Mouse (Mus musculus) stomach, adult 2 months (tissue): Measurements from ENCODE around the gene Bri3. TPM values are rescaled to one million over a fixed set of nuclear protein-coding genes. Genes with fewer than 3 reads are reported as not detected.

Experiments
- polyA plus RNA-seq: library from polyadenylated mRNA; depleted of rRNA; stranded (reverse); fragments of >200 nt; gene quantifications from 2 replicates; pipeline ENCODE4 v1.2.3, GENCODE M21; 2012; rRNA removed

The Bri3 gene
- polyA plus RNA-seq, result 162 and 333 TPM in 2 replicates

DNA sequence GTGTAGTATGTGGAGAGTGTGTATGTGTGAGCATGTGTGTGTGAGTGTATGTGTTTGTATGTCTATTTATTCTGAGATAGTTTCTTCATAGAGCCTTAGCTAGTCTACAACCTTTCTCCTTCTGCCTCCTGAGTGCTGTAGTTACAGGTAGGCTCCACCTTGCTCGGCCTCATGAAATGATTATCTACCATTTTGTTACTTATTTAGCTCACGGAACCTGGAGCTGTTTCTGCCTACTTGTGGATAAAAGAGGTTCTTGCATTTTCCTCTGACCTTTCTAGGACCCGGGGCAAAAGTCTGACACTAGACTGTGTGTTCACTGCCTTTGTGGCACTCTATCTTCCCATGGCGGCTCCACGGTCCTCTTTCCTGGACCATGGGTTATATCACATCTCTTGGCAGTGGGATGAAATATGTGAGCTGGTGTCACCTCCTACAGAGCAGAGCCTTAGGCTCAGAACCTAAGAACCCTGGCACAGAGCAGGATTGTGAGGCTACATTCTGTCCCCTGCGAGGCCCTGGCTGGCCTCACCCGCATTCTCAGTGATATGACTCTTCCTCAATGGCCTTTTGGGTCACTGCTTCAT, at the start of gene Bri3:
TSS of gene Bri3 (plus strand) at position 537 of the 587 bp plus-strand sequence.

GRCm38 (mm10) chr5:144223503-144223862, 20.8 kb upstream of the Bri3 start, which contains the start of gene Tecpr1:
Tecpr1 (minus strand) TSS chr5:144223615.

DNA sequence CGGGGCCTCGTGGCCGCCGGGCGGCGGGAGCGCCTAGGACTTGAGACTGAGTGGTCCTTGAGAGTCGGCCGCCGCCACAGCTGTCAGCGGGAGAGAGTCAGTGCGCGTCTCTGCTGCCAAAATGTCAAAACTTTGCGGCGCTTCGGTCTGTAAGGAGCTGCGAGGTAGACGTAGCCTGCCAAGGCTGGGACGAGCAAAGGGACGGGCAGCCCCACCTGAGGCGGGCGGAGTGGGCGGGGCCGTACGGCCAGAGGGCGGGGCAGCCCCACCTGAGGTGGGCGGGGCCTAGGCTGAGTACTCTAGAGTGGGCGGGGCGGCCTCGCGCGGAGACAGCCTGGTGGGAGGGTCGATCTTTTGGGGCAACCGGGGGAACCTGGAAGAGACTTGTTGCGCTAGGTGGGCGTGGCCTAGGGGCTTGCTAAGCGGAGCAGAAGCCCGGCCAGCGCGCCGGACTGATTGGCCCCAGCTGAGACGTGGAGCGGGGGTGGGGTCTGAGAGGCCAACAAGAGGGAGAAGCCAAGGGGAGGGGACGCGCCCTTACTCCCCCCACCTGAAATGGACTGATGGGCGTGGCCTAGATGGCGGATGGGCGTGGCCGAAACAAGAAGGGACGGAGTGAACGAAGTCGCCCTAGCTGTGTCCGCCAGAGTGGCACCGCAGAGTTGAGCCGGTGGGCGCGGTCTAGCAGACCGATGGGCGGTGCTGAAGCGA, 113.8 kb downstream of the Bri3 start, which contains the start of gene Baiap2l1:
TSS of gene Baiap2l1 (minus strand) at position 232 of the 711 bp plus-strand sequence.

Other genes with a start within 250 kb of the Bri3 start
- 0.85 and 2.5 TPM in 2 replicates for gene Ccz1, start 229.6 kb upstream of the Bri3 start, polyA plus RNA-seq
- gene Ocm, start 217.8 kb upstream of the Bri3 start, polyA plus RNA-seq, result not detected in 2 replicates
- 6.8 TPM in 2 replicates for gene Lmtk2, start 144.0 kb upstream of the Bri3 start, polyA plus RNA-seq
- gene Bhlha15, start 54.2 kb upstream of the Bri3 start, polyA plus RNA-seq, result 11.5 and 17.3 TPM in 2 replicates
- gene Tecpr1, start 20.8 kb upstream of the Bri3 start, polyA plus RNA-seq, result 27.7 and 31.2 TPM in 2 replicates
- gene Baiap2l1, start 113.7 kb downstream of the Bri3 start, polyA plus RNA-seq, result 21.8 and 36.6 TPM in 2 replicates